Mouse (Mus musculus) spleen, postnatal 14 days (tissue): ENCODE results near the gene Idh2.

ENCODE experiments used
- DNase-seq, 2 experiments: peaks; one replicate each; pipeline ENCODE4 v3.0.0; 2021 to 2022; ENCODE audit warnings: low spot score in 2 of 2

Idh2 gene

DNA sequence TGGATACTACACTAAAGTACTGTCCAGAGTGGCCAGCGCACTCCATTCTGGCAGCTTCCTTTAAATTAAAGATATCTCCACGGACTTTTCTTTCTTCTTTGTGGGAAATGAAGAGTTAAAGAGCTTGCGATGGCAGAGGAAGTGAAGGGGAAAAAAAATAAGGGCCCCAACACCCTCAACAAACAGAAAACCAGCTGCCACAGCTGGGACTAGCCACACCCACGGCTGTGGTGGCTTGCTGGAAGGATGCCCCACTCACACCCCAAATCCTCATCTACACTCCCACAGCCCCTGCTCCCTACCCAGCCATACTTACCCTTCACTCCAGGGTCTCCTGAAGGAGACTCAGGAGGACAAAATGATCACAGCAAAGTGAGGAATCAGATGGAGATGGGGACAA, 7.9 kb upstream of the Idh2 start:
- no peak for DNase-seq

- no peak for DNase-seq
These were observed 5.9 kb upstream of the Idh2 start for GRCm38 (mm10) chr7:80121083-80121482.

DNA sequence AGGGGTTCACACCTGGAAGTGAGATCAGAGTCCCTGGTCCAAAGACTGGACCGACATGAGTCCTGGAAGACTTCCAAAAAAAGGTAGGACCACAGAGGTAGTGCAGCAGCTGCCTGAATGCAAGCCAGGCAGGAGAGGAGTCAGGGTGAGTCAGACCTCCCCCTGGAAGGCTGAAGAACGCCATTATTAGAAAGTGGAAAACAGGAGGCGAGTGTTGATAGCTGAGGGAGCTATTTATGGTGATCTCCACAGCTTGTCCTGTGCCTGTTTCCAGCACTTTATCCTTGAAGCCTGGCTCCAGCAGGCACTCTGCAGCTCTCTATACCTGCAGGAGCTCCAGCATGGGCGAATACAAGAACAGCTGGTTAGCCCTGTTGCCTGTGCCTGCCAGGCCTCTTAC, 4.0 kb upstream of the Idh2 start:
- no peak for DNase-seq

- no peak for DNase-seq
These were observed 966 bp upstream of the Idh2 start for GRCm38 (mm10) chr7:80116158-80116557.

- DNase-seq = peak in 1 of 2 experiments; percentile 55
These were observed 555 bp downstream of the Idh2 start for GRCm38 (mm10) chr7:80114451-80115223.

DNA sequence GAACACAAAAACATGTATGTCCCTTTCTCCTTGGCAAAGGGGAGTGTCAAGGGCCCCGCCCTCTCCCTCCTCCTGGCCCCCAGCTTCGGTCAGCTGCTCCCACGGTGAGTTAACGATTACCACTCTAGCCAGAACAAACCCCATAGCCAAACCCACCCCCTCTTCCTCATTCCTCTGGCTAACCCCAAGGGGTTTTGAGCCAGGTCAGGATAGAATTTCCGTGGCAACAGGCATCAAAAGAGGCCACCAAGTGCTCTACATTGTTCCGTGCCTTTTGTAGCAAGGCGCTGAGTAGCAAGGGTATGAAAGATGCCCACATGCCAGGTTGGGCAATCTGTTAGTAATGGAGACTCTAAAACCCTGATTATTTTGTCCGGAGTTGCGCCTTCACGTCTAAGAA, 1.2 kb downstream of the Idh2 start:
- DNase-seq = no peak

DNA sequence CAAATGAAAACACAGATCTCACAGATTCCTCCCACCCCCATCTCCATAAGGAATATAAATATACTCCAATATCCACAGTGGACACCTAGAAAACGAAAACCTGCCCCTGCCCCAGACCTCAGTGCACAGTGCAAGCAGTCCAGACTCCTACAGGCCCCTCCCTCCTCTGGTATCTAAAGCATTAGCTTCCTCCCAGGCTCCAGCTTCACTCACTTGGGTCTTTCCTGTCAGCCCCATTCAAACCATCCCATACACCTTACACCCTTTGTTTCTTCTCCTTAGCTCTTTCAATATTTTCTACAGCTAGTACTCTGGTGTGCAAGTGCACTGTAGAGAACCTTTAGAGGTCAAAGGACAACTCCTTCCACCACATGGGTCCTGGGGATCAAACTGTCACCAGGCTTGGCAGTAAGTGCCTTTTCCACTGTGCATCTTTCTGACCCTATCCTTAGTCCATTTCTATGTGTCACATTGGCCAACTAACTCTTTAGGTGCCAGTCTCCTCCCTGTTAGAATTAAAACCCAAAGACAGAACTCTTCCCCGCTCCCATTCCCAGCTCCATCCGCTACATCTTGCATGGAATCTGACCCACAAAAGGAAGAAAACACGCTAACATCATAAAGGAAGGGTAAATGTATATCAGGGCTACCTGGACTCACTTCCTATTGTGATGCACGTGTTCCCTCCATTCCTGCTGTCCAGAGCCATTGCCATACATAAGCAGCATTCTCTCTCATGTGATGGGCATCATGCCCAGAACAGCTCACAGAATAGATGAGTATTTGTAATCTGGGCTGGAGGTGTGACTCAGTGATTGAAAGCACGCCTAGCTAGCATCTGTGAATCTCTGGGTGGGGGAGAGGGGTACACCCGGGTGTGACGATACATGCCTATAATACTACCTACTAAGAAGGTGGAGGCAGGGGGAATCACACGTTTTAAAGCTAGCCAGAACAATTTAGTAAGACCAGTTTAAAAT, 3.8 kb downstream of the Idh2 start:
- no peak for DNase-seq

DNA sequence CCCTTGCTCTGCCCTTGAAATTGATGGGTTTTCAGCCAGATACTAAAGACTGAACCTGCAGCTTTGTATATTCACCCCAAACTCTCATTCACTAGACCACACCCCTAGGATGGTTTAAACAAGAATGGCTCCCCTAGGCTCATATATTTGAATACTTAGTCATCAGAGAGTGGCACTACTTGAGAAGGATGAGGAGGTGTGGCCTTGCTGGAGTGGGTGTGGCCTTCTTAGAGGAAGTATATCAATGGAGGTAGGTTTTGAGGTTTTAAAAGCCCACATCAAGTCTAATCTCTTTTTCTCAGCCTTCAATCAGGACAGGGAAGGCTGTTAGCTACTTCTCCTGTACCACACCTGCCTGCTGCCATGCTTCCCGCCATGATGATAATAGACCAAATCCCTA, 8.8 kb downstream of the Idh2 start:
- no peak for DNase-seq

DNA sequence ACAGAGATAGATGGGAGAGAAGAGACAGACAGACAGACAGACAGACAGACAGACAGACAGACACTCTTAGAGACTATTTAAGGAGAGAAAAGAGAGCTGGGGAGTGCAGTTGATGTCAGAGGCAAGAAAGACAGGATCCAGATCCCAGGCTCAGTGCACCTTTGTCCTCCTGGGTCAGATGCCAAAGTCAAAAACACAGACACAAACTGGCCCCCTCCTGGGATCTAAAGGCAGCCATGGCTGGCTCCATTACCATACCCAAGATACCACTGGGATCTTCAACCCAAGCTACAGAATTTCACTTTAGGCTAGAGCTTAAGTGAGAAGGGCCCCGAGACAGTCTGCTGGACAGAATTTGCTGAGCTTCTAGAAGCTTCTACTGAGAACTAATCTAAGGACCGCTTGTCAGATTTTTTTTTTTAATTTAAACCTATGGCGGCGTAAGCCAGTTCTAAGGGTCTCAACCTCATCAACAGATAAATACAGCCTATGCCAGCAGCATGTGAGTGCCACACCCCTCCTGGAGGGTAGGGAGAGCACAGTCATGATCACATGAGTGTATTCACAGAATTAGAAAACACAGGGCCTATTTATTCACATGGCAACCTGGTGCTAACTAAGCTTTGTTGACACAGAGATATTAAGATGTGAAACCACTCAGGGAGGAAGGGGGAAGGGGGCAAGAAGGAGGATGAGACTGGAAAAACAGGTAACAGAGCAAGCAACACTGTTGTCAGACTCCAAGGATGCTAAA, 9.4 kb downstream of the Idh2 start:
- DNase-seq = no peak

- no peak for DNase-seq
These were observed 11.9 kb downstream of the Idh2 start for GRCm38 (mm10) chr7:80103335-80103734.

DNA sequence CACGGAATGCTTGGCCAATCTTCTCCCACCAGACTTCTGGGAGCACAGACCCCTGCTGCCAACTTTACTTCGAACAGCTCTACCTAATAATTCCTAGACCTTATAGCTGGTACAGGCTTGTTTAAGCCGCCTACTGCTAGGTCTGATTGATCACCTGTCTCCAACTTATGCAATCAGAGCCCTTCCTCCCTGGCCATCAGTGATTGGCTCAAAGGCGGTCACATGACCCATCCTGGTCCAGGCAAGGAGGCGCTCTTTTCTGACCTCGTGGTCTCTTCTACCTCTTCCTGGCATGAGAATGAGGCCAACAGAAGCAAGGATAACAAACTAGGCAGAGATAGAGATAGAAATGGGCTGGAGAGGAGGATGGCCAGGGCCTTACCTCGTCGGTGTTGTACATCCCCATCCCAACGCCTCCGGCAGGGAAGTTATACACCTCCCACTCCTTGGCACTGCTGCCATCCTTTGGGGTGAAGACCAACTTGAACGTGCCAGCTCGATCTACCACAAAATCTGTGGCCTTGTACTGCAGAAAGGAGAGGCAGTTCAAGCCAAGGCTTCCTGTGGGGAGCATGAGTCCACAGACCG, 16.7 kb downstream of the Idh2 start:
- no peak for DNase-seq

- no peak for DNase-seq
These were observed 19.4 kb downstream of the Idh2 start for GRCm38 (mm10) chr7:80095598-80096309.

DNA sequence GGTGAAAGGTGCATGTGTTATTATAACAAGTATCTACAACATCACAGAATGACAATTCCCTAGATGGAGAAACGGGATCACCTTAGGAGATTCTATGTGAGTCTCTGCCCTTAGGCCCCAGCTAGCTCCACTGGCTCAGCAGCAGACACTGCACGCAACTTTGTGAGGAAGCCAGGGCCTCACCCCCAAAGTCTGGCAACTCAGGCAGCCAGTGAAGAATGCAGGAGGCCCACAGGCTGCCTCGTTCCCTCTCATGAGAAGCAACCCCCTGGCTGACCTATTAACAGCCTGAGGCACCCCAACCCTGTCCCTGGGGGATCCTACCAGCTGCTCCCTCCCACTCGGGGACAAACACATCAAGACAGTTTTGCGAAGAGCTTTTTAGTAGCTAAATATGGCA, 20.7 kb downstream of the Idh2 start:
- no peak for DNase-seq

DNA sequence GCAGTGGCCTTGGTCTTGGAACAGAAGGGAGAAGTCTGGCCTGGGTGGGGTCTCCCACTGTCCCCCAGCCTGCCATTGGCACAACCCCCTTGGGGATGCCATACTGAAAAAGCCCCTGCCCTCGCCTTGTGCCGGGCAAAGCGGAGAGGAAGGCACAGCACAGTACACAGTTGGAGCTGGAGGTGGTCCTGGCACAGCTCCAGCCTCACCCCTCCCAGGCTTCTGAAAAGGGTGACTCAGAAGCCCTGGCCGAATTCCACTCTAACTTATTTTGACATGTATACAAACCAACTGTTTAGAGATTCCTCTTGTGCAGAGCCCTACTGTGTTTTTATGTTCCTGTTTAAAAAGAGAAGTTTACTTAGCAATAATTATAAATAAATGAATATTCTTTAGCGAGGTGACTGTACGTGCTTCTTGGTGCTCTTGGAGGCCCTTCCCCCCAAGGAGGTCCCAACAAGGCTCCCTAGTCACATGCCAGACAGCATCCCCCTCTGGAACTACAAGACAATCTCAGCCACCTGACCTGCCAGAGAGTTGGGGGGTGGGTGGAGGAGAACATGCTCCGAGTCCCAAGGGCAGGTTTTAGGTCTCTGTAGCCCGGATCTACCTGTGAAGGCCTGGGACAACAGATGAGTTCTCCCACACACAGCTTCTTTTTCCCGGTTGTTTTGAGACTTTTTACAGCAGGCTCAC, 22.7 kb downstream of the Idh2 start:
- no peak for DNase-seq

GRCm38 (mm10) chr7:80091866-80092210, 23.4 kb downstream of the Idh2 start:
- no peak for DNase-seq

DNA sequence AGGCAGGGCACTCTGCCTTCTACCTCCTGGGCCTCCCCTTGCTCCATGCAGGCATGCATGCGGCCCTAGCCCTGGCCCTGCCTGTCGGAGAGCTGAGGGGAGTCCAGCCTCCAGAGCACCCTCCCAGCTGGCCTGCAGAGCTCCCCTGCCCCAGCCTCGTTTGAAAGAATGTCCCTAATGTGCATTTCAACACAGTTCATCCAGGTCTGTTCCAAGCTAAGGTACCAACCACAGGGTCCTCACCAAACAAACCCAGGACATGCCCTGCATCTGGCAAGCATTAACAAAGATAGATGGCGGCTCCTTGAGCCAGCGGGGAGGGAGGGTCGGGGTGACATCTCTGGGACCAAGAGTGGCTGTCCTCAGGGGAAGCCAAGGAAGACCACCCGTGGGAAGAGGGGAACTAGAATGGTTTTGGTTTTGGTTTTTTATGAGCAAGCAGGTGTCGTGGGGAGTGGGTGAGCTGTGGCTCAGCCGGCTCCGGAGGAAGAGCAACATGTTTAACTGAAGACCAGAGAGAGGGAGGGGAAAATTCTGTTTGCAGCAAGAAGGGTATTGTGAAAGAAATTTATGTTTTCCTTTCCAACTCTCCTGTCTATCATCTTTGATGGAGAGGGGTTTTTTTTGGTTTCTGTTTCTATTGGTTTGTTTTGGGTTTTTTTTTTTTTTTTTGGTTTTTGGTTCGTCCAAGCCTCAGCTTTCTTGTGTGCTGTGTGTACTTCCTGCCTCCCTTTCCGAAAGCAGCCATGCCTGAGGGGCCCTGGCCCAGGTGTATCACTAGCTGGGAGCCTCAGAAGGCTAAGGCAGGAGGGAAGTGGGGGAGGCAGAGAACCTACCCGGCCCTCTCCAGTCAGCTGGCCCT, 24.0 kb downstream of the Idh2 start:
- no peak for DNase-seq

DNA sequence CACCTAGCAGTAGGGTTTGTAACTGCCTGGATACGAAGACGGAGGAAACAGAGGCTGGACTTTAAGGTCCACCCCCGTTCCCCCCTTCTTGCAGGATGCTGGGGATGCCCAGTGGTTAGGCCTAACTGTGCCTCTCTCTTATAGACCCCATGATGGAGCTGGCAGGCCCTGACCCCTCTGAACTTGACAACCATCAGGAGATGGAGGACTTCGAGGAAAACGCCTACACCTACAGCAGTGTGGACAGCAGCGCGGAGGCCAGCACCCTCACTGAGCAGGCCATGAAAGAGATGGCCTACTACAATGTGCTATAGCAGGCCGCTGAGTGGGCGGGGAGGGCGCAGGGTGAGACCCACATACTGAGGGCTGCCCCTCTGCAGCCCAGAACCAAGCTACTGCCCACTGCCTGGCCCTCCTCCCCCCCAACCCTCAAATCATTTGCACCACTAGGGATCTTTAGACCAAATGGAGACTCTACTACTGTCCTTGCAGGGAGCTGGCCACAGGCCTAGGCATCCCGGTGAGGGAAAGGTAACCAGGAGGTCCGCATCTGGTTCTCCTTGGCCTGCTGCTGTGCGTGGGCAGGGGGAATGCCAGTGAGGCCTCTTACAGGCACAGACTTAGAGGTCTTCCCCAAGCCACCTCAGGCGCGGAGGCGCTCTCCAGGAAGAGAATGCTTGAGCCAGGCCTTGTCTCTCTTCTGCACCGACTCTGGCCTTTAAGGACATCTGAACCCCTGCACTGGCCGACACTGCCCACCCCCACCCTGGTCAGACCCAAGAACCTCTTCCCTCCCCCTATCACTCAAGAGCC, 24.8 kb downstream of the Idh2 start:
- no peak for DNase-seq

DNA sequence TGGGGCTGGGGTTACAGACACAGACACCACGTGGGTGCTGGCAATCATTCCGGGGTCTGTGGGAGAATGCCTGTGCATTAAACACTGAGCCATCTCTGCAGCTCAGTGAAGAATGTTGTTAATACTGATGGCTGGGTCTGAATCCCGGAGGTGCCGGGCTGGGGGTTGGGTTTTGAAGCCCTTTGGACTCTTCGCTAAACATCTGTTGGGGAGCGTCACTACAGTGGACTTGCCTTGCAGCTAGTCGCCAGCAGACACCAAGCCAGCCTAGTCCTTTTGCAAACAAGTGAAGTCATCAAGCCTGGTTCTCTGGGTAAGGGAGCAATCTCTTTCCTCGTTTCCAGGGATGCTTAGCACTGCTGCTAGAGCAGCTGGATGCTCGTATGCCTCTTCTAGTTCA, 27.0 kb downstream of the Idh2 start:
- no peak for DNase-seq
